Mouse (Mus musculus) spleen, adult 18-20 months (tissue): Measurements from ENCODE around the gene Nxf7.
"Not testable (repeated sequence)": the region's sequence is repeated elsewhere in the genome, so short reads cannot be mapped to it uniquely, and the experiment has no call there.

ENCODE experiments used
- DNase-seq, 2 experiments: peaks; one replicate each; pipeline ENCODE4 v3.0.0; 2022; ENCODE audit warnings: mixed read lengths in 2 of 2

The Nxf7 gene

DNA sequence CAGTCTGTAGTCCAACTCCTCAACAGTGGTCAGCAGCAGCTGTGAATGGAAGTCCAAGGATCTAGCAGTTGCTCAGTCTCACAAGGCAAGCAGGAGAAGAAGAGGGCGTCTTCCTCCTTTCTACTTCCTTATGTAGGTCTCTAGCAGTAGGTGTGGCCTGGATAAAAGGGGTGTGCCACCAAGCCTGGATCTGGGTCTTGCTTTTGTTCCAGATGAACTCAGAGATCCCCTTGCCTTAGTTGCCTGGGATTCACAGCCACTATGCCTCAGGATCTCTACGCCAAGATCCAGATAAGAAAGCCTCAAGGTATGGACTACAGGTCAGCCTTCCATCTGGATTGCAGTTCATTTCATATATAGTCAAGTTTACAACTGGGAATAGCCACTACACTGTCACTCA is at the start of gene Nxf7:
Nxf7 (minus strand) TSS at position 101 of the 400 bp plus-strand sequence.
- no peak for DNase-seq

DNA sequence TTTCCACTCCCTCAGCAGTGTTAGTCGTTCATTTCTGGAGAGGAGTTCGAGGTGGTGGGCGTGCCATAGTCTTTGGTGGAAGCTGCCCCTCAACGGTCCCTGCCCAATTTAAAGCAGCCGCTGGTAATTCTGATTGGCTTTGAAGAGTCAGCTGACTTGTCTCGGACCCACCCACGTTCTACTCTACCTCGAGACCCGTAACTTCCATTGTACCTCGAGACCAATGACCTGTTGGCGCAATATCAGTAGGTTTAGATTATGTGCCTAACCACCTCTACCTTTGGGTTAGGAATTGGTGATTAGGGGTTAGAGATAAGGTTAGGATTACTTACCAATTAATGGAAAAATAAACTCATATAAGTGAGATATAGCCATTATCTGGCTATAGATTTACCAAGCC is 29.0 kb upstream of the Nxf7 start, which contains the start of gene Prame:
Prame (minus strand) TSS at position 101 of the 400 bp plus-strand sequence.
- DNase-seq = no peak

DNA sequence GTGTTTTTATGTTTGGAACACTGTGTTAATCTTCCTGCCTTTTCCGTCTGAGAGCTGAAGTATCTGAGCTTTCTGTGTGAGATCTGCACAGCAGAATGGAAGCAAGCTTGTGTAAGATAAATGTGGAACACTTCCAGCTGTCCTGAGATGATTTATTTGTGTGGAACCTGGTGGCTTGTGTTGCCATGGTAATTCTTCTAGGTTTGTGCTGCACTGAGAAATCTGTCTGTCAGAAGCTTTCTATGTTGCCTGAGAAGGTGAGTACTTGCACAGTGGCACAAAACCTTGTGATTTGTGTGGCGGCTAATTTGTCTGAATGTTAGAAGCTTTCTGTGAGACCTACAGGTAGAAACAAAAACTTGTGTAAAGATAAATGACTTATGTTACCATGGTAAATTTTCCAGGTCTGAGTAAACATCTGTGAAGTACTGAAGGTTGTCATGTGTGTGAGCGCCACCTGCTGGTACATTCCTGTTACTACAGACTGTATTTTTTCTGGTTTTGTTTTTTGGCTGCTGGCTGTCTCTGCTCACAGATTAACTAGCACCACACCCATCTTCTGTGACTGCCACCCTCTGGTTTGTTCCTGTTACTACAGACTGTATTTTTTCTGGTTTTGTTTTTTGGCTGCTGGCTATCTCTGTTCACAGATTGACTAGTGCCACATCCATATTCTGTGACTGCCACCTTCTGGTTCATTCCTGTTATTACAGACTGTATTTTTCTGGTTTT is 2.9 kb upstream of the Nxf7 start:
- not testable (repeated sequence) for DNase-seq

DNA sequence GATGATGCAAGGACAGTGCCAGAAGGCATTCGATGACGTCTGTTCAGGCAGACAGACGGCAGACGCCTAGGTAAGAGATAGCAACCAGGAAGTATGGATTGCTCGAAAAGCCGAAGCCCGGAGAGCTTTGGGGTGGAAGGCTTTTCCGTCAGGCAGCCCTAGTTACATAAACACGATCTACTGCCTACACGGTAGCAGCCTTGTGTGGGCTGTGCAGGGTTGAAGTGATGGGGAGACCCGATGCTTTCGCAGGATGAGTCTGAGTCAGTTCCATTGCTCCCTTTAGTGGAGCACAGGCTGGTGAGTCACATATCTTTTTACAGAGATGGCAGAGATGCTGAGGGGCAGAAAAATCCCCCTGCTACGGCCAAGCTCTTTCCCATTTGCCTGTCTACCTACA is 481 bp downstream of the Nxf7 start:
- DNase-seq = no peak

DNA sequence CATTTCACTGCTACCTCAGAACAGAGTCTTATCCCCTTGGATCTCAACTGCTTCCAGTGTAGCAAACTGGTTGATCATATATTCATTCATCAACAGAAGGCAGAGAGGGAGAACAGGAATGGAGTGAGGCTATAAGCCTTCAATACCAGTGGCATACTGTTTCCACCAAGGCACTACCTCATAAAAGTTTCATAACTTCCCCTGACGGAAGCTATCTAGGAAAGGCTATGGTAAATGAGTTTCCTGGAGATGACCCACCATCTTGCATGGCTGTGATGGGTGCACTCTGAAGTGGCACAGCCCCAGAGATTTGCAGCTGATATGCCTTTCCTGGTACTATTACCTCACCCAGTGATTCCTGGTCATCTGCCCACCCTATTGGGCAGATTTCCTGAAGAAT is 22.2 kb downstream of the Nxf7 start:
- no peak for DNase-seq

DNA sequence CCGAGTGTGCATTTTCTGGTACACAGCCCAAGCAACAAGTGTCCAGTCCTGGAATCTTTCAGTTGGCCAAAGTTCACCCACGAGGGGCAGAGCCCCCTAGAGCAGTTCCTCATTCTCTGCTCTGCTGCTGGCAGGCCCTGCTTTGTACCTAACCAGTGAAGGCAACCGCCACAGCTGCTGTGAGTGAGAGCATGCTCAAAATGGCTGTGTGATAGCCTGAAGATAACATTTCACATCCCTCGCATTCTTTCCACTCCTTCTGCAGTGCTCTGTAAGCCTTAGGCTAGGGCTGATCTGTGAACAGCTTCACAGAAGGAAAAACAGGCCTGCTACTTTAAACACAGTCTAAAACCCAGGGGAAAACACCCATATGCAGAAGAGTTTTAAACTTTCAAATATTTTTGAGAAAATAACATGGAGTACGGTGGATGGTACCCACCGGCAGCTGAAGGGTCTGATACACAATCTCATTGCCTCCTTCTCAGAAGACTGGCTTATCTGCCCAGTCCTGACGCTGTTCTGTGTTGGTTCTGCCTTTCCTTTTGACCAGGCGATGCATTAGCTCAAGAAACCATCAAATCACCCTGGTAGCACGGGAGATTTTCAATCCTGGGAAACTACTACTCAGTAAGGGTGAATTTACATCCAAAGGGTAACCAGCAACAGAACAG is 23.5 kb downstream of the Nxf7 start:
- not testable (repeated sequence) for DNase-seq

DNA sequence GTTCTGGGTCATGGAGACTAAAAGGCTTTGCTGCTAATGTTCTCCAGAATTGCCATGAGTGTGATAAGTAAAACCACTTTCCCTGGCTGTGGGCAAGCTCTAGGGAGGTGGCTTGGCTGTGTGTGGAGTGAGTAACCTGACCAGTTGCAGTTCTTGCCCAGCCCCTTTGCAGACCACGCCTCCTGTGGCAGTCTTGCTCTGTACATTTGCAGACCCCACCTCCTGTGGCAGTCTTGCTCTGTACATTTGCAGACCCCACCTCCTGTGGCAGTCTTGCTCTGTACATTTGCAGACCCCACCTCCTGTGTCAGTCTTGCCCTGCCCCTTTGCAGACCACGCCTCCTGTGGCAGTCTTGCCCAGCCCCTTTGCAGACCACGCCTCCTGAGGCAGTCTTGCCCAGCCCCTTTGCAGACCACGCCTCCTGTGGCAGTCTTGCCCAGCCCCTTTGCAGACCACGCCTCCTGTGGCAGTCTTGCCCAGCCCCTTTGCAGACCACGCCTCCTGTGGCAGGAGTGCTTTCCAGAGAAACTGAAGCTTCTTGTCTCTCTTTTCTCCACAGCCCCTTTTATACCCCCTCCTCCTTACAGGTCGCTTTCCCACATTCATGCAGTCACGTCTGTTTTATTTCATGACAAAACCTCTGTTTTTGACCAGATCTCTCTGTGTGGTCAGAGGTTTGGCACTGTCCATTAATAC is 24.2 kb downstream of the Nxf7 start:
- not testable (repeated sequence) for DNase-seq

DNA sequence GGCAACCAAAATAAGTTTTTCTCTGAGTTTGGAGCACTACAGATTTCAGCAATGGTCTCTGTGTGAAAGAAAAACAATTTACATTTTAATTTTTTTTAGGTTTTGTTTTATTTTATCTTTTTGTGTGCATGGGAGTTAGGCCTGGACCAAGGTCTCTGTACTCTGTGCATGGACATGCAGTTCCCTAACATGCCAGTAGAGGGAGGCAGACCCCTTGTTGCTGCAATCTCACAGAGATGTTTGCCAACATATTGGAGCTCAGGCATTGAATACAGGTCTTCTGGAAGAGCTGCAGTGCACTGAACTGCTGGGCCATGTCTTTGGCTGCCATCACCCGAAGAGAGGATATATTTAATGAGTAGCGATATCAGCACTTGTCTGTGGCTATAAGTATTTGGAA is 29.1 kb downstream of the Nxf7 start:
- DNase-seq = peak in 1 of 2 experiments; percentile 43

DNA sequence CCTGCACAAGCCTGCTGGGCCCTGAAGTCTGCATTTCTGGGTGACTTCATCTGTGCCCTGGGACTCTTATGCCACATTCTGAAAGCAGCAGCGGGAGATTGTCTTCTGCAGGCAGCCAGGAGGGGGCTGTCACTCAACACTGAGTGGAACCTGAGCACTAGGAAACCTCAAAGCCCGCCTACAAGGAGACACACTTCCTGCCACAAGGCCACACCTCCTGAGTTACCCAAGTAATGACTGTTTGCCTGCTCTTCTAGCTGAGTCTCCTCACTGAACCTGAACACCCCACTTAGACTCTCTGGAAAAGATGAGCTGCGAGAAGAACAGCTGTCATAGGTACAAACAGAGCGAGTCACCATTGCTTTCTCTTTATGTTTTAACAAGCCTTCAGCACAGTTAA is 33.6 kb downstream of the Nxf7 start:
- not testable (repeated sequence) for DNase-seq

DNA sequence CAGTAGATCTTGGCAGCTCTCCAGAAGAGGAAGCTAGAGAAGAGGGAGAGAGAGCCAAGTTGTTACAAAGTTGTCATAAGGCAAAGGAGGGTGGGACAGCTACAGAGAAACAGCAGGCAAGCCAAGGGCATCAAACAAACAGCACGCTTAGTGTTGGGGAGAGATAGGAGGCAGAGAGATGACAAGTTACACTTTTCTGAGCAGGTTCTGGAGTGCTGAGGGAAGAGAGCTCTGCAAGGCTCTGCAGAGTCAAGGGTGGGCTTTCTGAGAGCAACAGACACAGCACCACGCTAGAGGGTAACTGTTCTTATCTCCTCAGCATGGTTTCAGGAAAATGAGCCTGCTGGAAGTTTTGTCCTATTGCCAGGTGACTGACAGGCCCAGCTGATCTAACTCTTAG is 35.7 kb downstream of the Nxf7 start:
- no peak for DNase-seq

DNA sequence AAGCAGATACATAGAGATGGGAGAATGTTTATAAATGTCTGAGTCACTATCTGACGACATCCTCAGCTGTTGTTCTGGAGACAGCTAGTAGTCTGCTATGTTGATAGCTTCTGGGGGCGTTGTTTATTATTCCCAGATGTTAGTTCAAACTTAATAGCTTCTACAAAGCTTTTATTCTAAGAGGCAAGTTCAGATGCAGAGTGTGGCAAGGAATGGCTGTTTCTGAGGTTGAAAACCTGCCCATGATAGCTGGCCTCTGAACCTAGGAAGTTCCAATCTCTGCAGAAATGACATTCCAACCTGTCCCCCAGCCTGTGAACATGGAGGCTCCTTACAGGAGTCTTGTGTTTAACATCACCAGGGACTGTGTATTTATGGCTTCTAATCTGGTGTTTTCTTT is 36.9 kb downstream of the Nxf7 start:
- not testable (repeated sequence) for DNase-seq

DNA sequence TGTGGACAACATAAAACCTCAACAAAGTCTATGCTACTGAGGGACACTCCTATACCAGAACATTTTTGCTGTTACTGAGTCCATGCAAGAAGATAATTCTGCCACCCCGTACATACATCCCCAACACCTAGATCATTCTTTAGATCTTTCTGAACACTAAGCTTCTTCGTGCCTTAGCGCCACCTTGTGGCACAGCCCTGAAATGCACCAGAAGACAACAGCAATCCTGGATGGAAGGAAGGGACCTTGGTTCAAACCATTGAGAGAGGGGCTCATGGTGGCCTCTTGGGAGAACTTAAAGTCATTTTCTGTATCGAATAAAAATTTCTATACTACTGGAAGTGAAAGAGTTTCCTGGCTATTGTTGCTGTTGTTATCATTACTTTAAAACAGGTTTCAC is 37.6 kb downstream of the Nxf7 start:
- peak in 1 of 2 experiments; percentile 43 for DNase-seq

DNA sequence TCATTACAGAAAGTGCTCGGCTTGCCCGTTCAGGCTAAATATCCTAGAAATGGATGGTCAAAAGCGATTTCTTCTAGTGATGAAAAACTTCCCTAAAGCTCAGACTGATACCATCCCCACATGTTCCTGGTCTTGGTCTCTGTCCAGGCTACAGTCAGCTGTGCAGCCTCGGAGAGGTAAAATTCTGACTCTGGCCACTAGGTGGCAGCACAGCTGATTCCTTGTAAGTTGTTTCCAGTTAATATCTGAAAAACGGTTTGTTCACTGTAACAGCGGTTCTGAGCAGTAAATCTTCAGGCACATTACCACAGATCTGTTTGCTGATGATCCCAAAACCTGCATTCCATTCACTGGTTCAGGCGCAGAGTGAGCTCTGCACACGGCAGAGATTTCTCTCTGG is 38.9 kb downstream of the Nxf7 start:
- DNase-seq = peak in 1 of 2 experiments; percentile 27
